ENCODE assay signal across 8 mouse cellular contexts in genomic region chr2:11320241-11320640, GRCm38 (mm10).
DNase-seq lines count a peak whose midpoint lies in the region; ATAC-seq and TF ChIP-seq lines count a peak whose summit lies in the region.
"Had no signal": no experiment of that assay in that cellular context is flagged by ENCODE, and none has a peak within 500 bp of the region (broad histone marks: within the 10 kb centered on the region; RNA-seq: fewer than 3 reads in every experiment).

No protein-coding gene starts in this region.

- no peak overlapping the region for H3K27ac ChIP-seq in layer of hippocampus, adult 2 months
- no peak overlapping the region for H3K27ac ChIP-seq in CH12.LX (ENCODE audit: insufficient read depth, low read depth)
- H3K27ac ChIP-seq in kidney, postnatal 0 days: no peak overlapping the region
- no peak overlapping the region for H3K27ac ChIP-seq in midbrain, postnatal 0 days (ENCODE audit: low read depth, low read length)
- no peak overlapping the region for H3K27ac ChIP-seq in intestine, embryonic 15.5 days

- peak; percentile 88 for TF ChIP-seq CTCF in layer of hippocampus, adult 2 months (conservative IDR thresholded peaks at IDR 0.05)
- peak; percentile 57 to 91 for TF ChIP-seq CTCF in CH12.LX (conservative IDR thresholded peaks at IDR 0.05 in 1 of 2, IDR thresholded peaks at IDR 0.05 in 1 of 2; ENCODE audit: low read depth in 2 of 2, low read length in 2 of 2)
- TF ChIP-seq CTCF in kidney, postnatal 0 days (IDR thresholded peaks at IDR 0.05; ENCODE audit: low read depth): peak; percentile 84
- peak; percentile 86 for TF ChIP-seq CTCF in midbrain, postnatal 0 days (IDR thresholded peaks at IDR 0.05)

- H3K36me3 ChIP-seq in CH12.LX (replicated peaks in 1 of 2; ENCODE audit: control insufficient read depth in 1 of 2, insufficient read depth in 1 of 2, low read length in 1 of 2): no peaks in the 10 kb centered on the region
- H3K36me3 ChIP-seq in kidney, postnatal 0 days (ENCODE audit: insufficient read depth, low read length): no peaks in the 10 kb centered on the region
- no peaks in the 10 kb centered on the region for H3K36me3 ChIP-seq in midbrain, postnatal 0 days (ENCODE audit: insufficient read depth, low read length)
- H3K36me3 ChIP-seq in intestine, embryonic 15.5 days: no peaks in the 10 kb centered on the region

- H3K79me2 ChIP-seq in CH12.LX (replicated peaks; ENCODE audit: control insufficient read depth, extremely low read depth, insufficient read depth, poor library complexity, severe bottlenecking): no peaks in the 10 kb centered on the region

- no peaks in the 10 kb centered on the region for H3K9me3 ChIP-seq in CH12.LX (replicated peaks; ENCODE audit: low read length)
- H3K9me3 ChIP-seq in kidney, postnatal 0 days (replicated peaks; ENCODE audit: low read length): no peaks in the 10 kb centered on the region
- H3K9me3 ChIP-seq in midbrain, postnatal 0 days (ENCODE audit: low read length): no peaks in the 10 kb centered on the region
- H3K9me3 ChIP-seq in intestine, embryonic 15.5 days: no peaks in the 10 kb centered on the region
- H3K9me3 ChIP-seq: megakaryocyte, embryonic 14.5 days had no signal

- H3K4me3 ChIP-seq in layer of hippocampus, adult 2 months: no peak overlapping the region
- H3K4me3 ChIP-seq in CH12.LX (replicated peaks in 1 of 3; ENCODE audit: low read depth in 2 of 3, low read length in 2 of 3, poor library complexity in 1 of 3): no peak overlapping the region
- H3K4me3 ChIP-seq in kidney, postnatal 0 days (replicated peaks; ENCODE audit: low read depth, low read length): no peak overlapping the region
- no peak overlapping the region for H3K4me3 ChIP-seq in midbrain, postnatal 0 days (ENCODE audit: low read depth, low read length)
- no peak overlapping the region for H3K4me3 ChIP-seq in intestine, embryonic 15.5 days (replicated peaks)
- H3K4me3 ChIP-seq: megakaryocyte, embryonic 14.5 days had no signal

- in situ Hi-C loops in CH12.LX (cut with MboI; ENCODE audit: low pct_ligation_motif_present, low pct_unique_long_range_greater_than_20kb, low sequenced_read_pairs): no loop called here

- H3K4me1 ChIP-seq in CH12.LX (ENCODE audit: control insufficient read depth in 1 of 2, insufficient read depth in 2 of 2): peaks cover 0 to 4% of the 10 kb centered on the region in 2 experiments; a peak in 2 of 4 replicates
- H3K4me1 ChIP-seq in kidney, postnatal 0 days (replicated peaks; ENCODE audit: insufficient read depth, low read length): no peaks in the 10 kb centered on the region
- H3K4me1 ChIP-seq in midbrain, postnatal 0 days (ENCODE audit: insufficient read depth, low read length): no peaks in the 10 kb centered on the region
- no peaks in the 10 kb centered on the region for H3K4me1 ChIP-seq in intestine, embryonic 15.5 days (replicated peaks)

- 30% methylated on average over 10 of the region's 10 CpGs for WGBS in kidney, postnatal 0 days
- 41% methylated on average over 10 of the region's 10 CpGs for WGBS in midbrain, postnatal 0 days
- WGBS in intestine, embryonic 15.5 days: 36% methylated on average over 10 of the region's 10 CpGs

- no peak overlapping the region for H3K9ac ChIP-seq in CH12.LX (ENCODE audit: insufficient read depth, low read depth)
- no peak overlapping the region for H3K9ac ChIP-seq in kidney, postnatal 0 days (ENCODE audit: low read depth, low read length)
- H3K9ac ChIP-seq in midbrain, postnatal 0 days (replicated peaks; ENCODE audit: low read length, poor library complexity, severe bottlenecking): no peak overlapping the region
- no peak overlapping the region for H3K9ac ChIP-seq in intestine, embryonic 15.5 days

- H3K27me3 ChIP-seq in CH12.LX (replicated peaks): no peaks in the 10 kb centered on the region
- no peaks in the 10 kb centered on the region for H3K27me3 ChIP-seq in kidney, postnatal 0 days (ENCODE audit: insufficient read depth, low read length)
- no peaks in the 10 kb centered on the region for H3K27me3 ChIP-seq in midbrain, postnatal 0 days (ENCODE audit: insufficient read depth, low read length)
- H3K27me3 ChIP-seq in intestine, embryonic 15.5 days (replicated peaks): no peaks in the 10 kb centered on the region
- H3K27me3 ChIP-seq: megakaryocyte, embryonic 14.5 days had no signal

- no peak for TF ChIP-seq EP300 in CH12.LX (IDR thresholded peaks at IDR 0.05; ENCODE audit: low read length)

- peak; percentile 88 for TF ChIP-seq RAD21 in CH12.LX (IDR thresholded peaks at IDR 0.05; ENCODE audit: low read depth, low read length)

- TF ChIP-seq POLR2A in CH12.LX (IDR thresholded peaks at IDR 0.05; ENCODE audit: low read depth, low read length): no peak

- dilution Hi-C loops in CH12.LX (cut with MboI; ENCODE audit: extremely low pct_ligation_motif_present, extremely low pct_unique_long_range_greater_than_20kb, low sequenced_read_pairs): no loop called here

- peak; percentile 19 to 47 for DNase-seq in layer of hippocampus, adult 2 months (ENCODE audit: low spot score in 2 of 2)
- no peak for DNase-seq in layer of hippocampus, adult 9-10 months (ENCODE audit: low spot score)
- DNase-seq in CH12.LX (ENCODE audit: extremely low read depth): peak; percentile 75
- peak; percentile 76 for DNase-seq in kidney, postnatal 0 days (ENCODE audit: low spot score)
- DNase-seq in midbrain, postnatal 0 days (ENCODE audit: low spot score): peak; percentile 83

- H3K4me2 ChIP-seq in CH12.LX (ENCODE audit: insufficient read depth, low read depth, poor library complexity, severe bottlenecking): no peak overlapping the region; the same call in 1 of the 2 replicates
- H3K4me2 ChIP-seq in kidney, postnatal 0 days (ENCODE audit: low read length): no peak overlapping the region
- H3K4me2 ChIP-seq in midbrain, postnatal 0 days (ENCODE audit: low read depth, low read length, poor library complexity, severe bottlenecking): no peak overlapping the region
- H3K4me2 ChIP-seq in intestine, embryonic 15.5 days (replicated peaks): no peak overlapping the region

- peak; percentile 79 for ATAC-seq in activated CD4-positive, CD25-positive, alpha-beta regulatory T cell, adult 4 months
- ATAC-seq in kidney, postnatal 0 days (replicated peaks; ENCODE audit: low FRiP score, low read depth): no peak
- 0 out of 2 replicates have a peak, but pooled peaks have one; percentile 72 for ATAC-seq in midbrain, postnatal 0 days (ENCODE audit: low FRiP score)
- no peak for ATAC-seq in intestine, embryonic 15.5 days

TF ChIP-seq in CH12.LX, 34 proteins besides CTCF, POLR2A, EP300 and RAD21:
- TF ChIP-seq JUN (IDR thresholded peaks at IDR 0.05; ENCODE audit: insufficient read depth, low read depth, low read length) (no peak), SMC3 (IDR thresholded peaks at IDR 0.05; ENCODE audit: low read depth, low read length) (peak; percentile 64), JUND (conservative IDR thresholded peaks at IDR 0.05; ENCODE audit: low read depth, low read length) (no peak; the same call in 1 of the 2 replicates), ZNF384 (IDR thresholded peaks at IDR 0.05; ENCODE audit: low read depth, low read length) (no peak)

Comparison
In these comparisons a context has a peak if more than half of its experiments do, and no peak if none do; other contexts are left out.
1. ATAC-seq: peak in activated CD4-positive, CD25-positive, alpha-beta regulatory T cell, adult 4 months (single experiment) and midbrain, postnatal 0 days (single experiment); none in kidney, postnatal 0 days (single experiment) and intestine, embryonic 15.5 days (single experiment).
2. Peak in every context shown above with its lines, with median percentiles within 50 percentile points of each other: CTCF ChIP-seq.